Mouse (Mus musculus): ENCODE measurements around the gene Prune1.

- TF ChIP-seq CTCF (IDR thresholded peaks at IDR 0.05; ENCODE audit: borderline replicate concordance, insufficient read depth, low read length) = no peak
- no peak for TF ChIP-seq POLR2A (IDR thresholded peaks at IDR 0.05; ENCODE audit: low read depth, low read length)
Observed at GRCm38 (mm10) chr3:95324454-95325144, 42.7 kb upstream of the Prune1 start.
